Mouse (Mus musculus): Measurements from ENCODE around the gene Cox7a2.

Gene Cox7a2

DNA sequence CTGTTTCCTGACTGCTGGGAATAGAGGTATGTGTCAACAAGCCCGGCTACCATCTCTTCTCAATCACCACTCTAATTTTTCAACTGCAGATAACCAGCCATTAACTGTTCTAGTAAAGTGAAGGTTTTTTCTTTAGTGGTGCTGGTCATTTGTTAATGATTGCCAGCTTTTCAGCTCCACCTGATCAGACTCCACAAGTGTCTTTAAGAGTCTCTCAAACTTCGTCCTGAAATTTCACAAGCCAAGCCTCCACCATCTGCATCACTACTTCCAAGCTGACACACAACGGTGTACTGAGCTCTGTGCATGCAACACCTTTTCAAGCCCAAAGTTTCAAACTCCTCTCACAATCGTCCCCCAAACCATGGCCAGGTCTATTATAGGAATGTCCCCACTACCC lies 5.7 kb upstream of the Cox7a2 start:
- Histone ChIP-seq H3K36me3 (ENCODE audit: control insufficient read depth, insufficient read depth, low read length, poor library complexity, severe bottlenecking) (no peaks in the 10 kb centered on the region), H3K27me3 (ENCODE audit: control insufficient read depth, insufficient read depth, low read length, poor library complexity, severe bottlenecking) (no peaks in the 10 kb centered on the region)
- DNase-seq (ENCODE audit: low read depth, low spot score) = no peak

GRCm38 (mm10) chr9:79762519-79762918 lies 2.8 kb upstream of the Cox7a2 start:
- H3K27me3 ChIP-seq (ENCODE audit: control insufficient read depth, insufficient read depth, low read length, poor library complexity, severe bottlenecking) = no peaks in the 10 kb centered on the region
- no peaks in the 10 kb centered on the region for H3K36me3 ChIP-seq (ENCODE audit: control insufficient read depth, insufficient read depth, low read length, poor library complexity, severe bottlenecking)
- DNase-seq (ENCODE audit: low read depth, low spot score) = no peak

GRCm38 (mm10) chr9:79760076-79760475 lies 398 bp upstream of the Cox7a2 start:
- no peak for DNase-seq (ENCODE audit: low read depth, low spot score)
- no peaks in the 10 kb centered on the region for H3K27me3 ChIP-seq (ENCODE audit: control insufficient read depth, insufficient read depth, low read length, poor library complexity, severe bottlenecking)
- H3K36me3 ChIP-seq (ENCODE audit: control insufficient read depth, insufficient read depth, low read length, poor library complexity, severe bottlenecking) = no peaks in the 10 kb centered on the region

GRCm38 (mm10) chr9:79755311-79755710 lies 4.4 kb downstream of the Cox7a2 start:
- no peak for DNase-seq (ENCODE audit: low read depth, low spot score)
- Histone ChIP-seq H3K27me3 (ENCODE audit: control insufficient read depth, insufficient read depth, low read length, poor library complexity, severe bottlenecking) (no peaks in the 10 kb centered on the region), H3K36me3 (ENCODE audit: control insufficient read depth, insufficient read depth, low read length, poor library complexity, severe bottlenecking) (no peaks in the 10 kb centered on the region)

- no peak for DNase-seq (ENCODE audit: low read depth, low spot score)
- Histone ChIP-seq H3K36me3 (ENCODE audit: control insufficient read depth, insufficient read depth, low read length, poor library complexity, severe bottlenecking) (no peaks in the 10 kb centered on the region; the same call in 1 of the 2 replicates), H3K27me3 (ENCODE audit: control insufficient read depth, insufficient read depth, low read length, poor library complexity, severe bottlenecking) (no peaks in the 10 kb centered on the region)
These were observed 7.8 kb downstream of the Cox7a2 start for GRCm38 (mm10) chr9:79751846-79752245.

DNA sequence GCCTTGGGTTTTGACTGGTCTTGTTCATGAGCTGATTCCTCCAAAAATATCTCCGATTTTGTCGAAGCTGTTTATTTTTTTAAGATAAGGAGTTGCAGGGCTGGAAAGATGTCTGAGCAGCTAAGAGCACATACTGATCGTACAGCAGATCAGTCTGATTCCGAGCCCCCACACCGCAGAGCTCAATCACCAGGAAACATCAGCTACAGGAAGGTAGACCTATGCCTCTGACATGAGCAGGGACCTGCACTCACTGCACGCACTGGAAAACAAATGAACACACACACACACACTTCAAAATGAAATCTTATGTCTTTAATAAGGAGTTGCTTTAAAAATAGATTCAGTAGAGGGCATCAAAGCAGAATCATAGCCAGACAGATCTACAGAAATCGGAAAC lies 9.0 kb downstream of the Cox7a2 start:
- no peaks in the 10 kb centered on the region; the same call in 1 of the 2 replicates for H3K36me3 ChIP-seq (ENCODE audit: control insufficient read depth, insufficient read depth, low read length, poor library complexity, severe bottlenecking)
- no peak for DNase-seq (ENCODE audit: low read depth, low spot score)
- no peaks in the 10 kb centered on the region for H3K27me3 ChIP-seq (ENCODE audit: control insufficient read depth, insufficient read depth, low read length, poor library complexity, severe bottlenecking)

- Histone ChIP-seq H3K27me3 (ENCODE audit: control insufficient read depth, insufficient read depth, low read length, poor library complexity, severe bottlenecking) (no peaks in the 10 kb centered on the region), H3K36me3 (ENCODE audit: control insufficient read depth, insufficient read depth, low read length, poor library complexity, severe bottlenecking) (no peaks in the 10 kb centered on the region; the same call in 1 of the 2 replicates)
- DNase-seq (ENCODE audit: low read depth, low spot score) = no peak
These were observed 14.6 kb downstream of the Cox7a2 start for GRCm38 (mm10) chr9:79745036-79745435.

- Histone ChIP-seq H3K36me3 (ENCODE audit: control insufficient read depth, insufficient read depth, low read length, poor library complexity, severe bottlenecking) (no peaks in the 10 kb centered on the region), H3K27me3 (ENCODE audit: control insufficient read depth, insufficient read depth, low read length, poor library complexity, severe bottlenecking) (no peaks in the 10 kb centered on the region)
- peak; percentile 68 for DNase-seq (ENCODE audit: low read depth, low spot score)
These were observed 24.1 kb downstream of the Cox7a2 start for GRCm38 (mm10) chr9:79735608-79736007.

DNA sequence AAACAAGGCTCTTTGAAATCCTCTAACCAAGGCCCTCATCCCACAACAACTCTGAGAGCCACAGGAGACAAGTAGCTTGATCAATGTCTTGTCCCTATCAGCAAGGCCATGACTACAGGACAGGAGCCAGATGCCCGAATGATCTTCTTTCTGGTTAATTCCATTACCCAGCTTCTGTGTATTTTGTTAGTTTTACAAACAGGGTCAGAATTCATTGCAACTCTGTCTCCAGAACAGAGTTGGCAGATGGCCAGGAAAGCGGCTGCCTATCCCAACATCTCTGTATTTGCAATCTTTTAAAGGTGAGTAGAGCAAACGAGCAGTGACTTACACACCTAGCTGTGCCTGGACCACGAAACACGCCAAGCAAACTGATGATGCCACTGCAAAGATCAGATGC lies 29.4 kb downstream of the Cox7a2 start:
- DNase-seq (ENCODE audit: low read depth, low spot score) = no peak
- no peaks in the 10 kb centered on the region for H3K27me3 ChIP-seq (ENCODE audit: control insufficient read depth, insufficient read depth, low read length, poor library complexity, severe bottlenecking)

GRCm38 (mm10) chr9:79723090-79723489 lies 36.6 kb downstream of the Cox7a2 start:
- DNase-seq (ENCODE audit: low read depth, low spot score) = peak; percentile 64
- H3K27me3 ChIP-seq (ENCODE audit: control insufficient read depth, insufficient read depth, low read length, poor library complexity, severe bottlenecking) = peaks cover 2% of the 10 kb centered on the region; the same call in 1 of the 2 replicates
- no peaks in the 10 kb centered on the region for H3K36me3 ChIP-seq (ENCODE audit: control insufficient read depth, insufficient read depth, low read length, poor library complexity, severe bottlenecking)

More for the DNA sequence above, 29.4 kb downstream of the Cox7a2 start:
- H3K36me3 ChIP-seq (ENCODE audit: control insufficient read depth, insufficient read depth, low read length, poor library complexity, severe bottlenecking) = no peaks in the 10 kb centered on the region

DNA sequence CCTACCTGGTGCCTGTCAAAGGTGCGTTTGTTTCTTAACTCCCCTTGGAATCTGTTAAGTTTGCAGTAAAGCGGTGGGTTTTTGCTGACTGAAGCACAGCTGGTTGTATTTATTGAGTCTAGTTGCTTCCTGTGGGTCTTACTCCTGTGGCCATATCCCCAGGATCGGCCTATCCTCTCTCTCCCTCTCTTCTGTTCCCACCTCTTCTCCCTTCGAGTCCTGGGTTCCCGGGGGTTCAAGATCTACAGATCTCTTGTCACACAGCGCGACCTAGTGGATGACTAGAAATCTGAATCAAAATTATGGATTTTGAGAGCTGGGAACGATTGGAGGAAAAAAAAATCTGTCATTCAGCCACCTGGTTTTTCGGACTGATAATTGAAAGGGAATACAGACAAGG lies 38.6 kb downstream of the Cox7a2 start:
- DNase-seq (ENCODE audit: low read depth, low spot score) = peak; percentile 18
- H3K27me3 ChIP-seq (ENCODE audit: control insufficient read depth, insufficient read depth, low read length, poor library complexity, severe bottlenecking) = peaks cover 2% of the 10 kb centered on the region; the same call in 1 of the 2 replicates

DNA sequence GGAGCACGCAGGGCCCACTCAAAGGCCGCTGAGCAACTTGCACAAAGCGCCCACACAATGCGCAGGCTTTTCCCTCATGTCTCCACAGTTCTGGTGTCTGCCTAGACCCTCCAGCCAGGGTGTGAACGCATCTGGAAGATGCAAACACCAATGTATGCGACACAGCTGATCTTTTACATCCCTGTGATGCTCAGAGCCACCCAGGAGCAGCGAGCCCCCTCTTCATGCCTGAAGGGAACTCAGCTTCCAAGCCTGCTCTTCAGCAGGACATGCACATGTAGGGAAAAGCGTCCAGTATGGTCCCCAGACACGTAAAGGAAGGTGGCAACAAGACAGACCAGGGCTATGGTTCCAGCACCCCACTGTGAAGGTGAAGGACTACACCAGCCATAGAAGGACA lies 39.5 kb downstream of the Cox7a2 start:
- DNase-seq (ENCODE audit: low read depth, low spot score) = no peak
- Histone ChIP-seq H3K27me3 (ENCODE audit: control insufficient read depth, insufficient read depth, low read length, poor library complexity, severe bottlenecking) (peaks cover 2% of the 10 kb centered on the region; the same call in 1 of the 2 replicates), H3K36me3 (ENCODE audit: control insufficient read depth, insufficient read depth, low read length, poor library complexity, severe bottlenecking) (no peaks in the 10 kb centered on the region)

More for the DNA sequence above, 38.6 kb downstream of the Cox7a2 start:
- H3K36me3 ChIP-seq (ENCODE audit: control insufficient read depth, insufficient read depth, low read length, poor library complexity, severe bottlenecking) = no peaks in the 10 kb centered on the region

DNA sequence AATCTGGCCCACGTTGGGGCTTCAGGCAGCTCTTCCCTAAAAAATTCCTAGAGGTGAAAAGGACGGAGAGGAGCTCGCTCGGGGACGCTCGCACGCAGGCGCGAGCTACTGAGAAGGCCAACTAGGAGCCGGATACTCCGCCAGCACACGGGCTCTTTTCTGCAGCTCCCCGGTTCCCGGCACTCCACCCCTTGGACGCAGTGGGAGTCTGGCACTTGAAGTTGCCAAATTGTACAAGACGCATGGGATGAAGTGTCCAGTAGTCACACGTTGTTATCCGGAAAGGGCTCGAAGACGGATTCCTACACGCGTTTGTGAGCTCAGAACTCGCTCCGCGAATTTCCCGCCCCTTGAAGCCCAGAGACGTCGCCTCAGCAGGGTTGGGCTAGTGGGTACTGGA lies 40.2 kb downstream of the Cox7a2 start:
- Histone ChIP-seq H3K36me3 (ENCODE audit: control insufficient read depth, insufficient read depth, low read length, poor library complexity, severe bottlenecking) (no peaks in the 10 kb centered on the region), H3K27me3 (ENCODE audit: control insufficient read depth, insufficient read depth, low read length, poor library complexity, severe bottlenecking) (peaks cover 2% of the 10 kb centered on the region; the same call in 1 of the 2 replicates)
- peak; percentile 5 for DNase-seq (ENCODE audit: low read depth, low spot score)

GRCm38 (mm10) chr9:79718481-79719370 lies 41.0 kb downstream of the Cox7a2 start, which contains the start of gene Col12a1:
TSS of gene Col12a1 (minus strand) at chr9:79718831.
- H3K36me3 ChIP-seq (ENCODE audit: control insufficient read depth, insufficient read depth, low read length, poor library complexity, severe bottlenecking) = no peaks in the 10 kb centered on the region
- H3K27me3 ChIP-seq (ENCODE audit: control insufficient read depth, insufficient read depth, low read length, poor library complexity, severe bottlenecking) = peaks cover 2% of the 10 kb centered on the region; the same call in 1 of the 2 replicates
- peak; percentile 21 for DNase-seq (ENCODE audit: low read depth, low spot score)

DNA sequence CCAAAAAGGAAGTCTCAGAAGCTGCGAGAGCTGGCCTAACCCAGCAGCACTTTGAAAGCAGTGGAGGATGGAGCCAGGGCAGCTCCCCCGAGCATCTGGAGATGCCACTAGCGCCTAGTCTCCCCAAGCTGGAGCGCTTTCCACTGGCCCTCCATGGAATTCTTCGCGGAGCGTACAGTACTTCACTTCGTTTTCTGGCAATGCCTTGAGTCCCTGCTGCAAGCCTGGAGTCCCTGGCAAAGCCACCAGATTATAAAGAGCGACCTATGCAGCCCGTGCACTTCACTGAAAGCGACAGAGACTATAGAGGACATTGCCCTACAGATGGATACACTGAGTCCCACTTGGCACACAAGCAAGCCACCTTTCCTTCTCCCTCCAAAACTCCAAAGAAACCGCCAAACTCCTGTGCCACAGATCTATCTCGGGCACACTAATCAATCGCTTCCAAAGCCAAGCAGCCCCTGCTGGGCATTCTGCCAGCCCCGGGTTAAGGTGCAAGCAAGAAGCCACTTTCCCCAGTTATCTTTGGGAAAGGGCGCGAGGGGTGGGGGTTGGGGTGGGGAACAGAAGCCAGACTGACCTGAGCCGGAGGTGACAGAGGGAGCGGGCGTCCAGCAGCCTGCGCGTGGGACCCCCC lies 41.7 kb downstream of the Cox7a2 start:
- DNase-seq (ENCODE audit: low read depth, low spot score) = peak; percentile 3
- H3K36me3 ChIP-seq (ENCODE audit: control insufficient read depth, insufficient read depth, low read length, poor library complexity, severe bottlenecking) = no peaks in the 10 kb centered on the region
- peaks cover 2% of the 10 kb centered on the region; the same call in 1 of the 2 replicates for H3K27me3 ChIP-seq (ENCODE audit: control insufficient read depth, insufficient read depth, low read length, poor library complexity, severe bottlenecking)

Data from splenic B cell, adult 2 months (primary cell).